ENCODE assay signal across 10 mouse cellular contexts in the genomic region with DNA sequence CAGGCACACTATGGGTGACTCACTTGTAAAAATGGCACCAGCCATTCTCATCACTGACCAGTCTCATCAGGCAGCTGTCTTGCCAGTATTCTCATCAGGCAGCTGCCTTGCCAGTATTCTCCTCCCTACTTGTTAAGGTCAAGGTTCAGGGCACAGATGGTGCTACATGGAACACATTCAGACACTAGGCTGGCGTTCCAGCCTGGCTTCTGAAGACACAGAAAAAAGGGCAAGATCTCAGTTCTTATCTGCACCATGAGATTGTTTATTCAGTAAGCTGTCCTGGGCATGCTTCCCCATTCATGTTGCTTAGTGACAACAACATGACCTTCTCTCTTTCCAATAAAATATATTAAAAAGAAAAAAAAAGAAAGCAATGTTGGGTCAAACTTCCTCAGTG.
DNase-seq lines count a peak whose midpoint lies in the region; ATAC-seq and TF ChIP-seq lines count a peak whose summit lies in the region.
"Had no signal": no experiment of that assay in that cellular context is flagged by ENCODE, and none has a peak within 500 bp of the region (broad histone marks: within the 10 kb centered on the region; RNA-seq: fewer than 3 reads in every experiment).

No protein-coding gene starts in this region.

- no peak overlapping the region for H3K9ac ChIP-seq in kidney, embryonic 16.5 days (replicated peaks; ENCODE audit: low read length)
- no peak overlapping the region for H3K9ac ChIP-seq in limb, embryonic 14.5 days (ENCODE audit: low read depth, low read length, severe bottlenecking)
- H3K9ac ChIP-seq in forebrain, embryonic 13.5 days = no peak overlapping the region
- H3K9ac ChIP-seq in forebrain, embryonic 15.5 days (replicated peaks) = no peak overlapping the region
- H3K9ac ChIP-seq: neural tube, embryonic 13.5 days had no signal

- TF ChIP-seq POLR2A in limb, embryonic 14.5 days (IDR thresholded peaks at IDR 0.05; ENCODE audit: borderline replicate concordance, extremely low read depth, insufficient read depth, insufficient read length) = no peak

- WGBS in kidney, embryonic 16.5 days = 32% methylated on average over 1 of the region's 1 CpGs
- WGBS in limb, embryonic 14.5 days = 54% methylated on average over 1 of the region's 1 CpGs
- 69% methylated on average over 1 of the region's 1 CpGs for WGBS in forebrain, embryonic 13.5 days
- WGBS in forebrain, embryonic 15.5 days = 59% methylated on average over 1 of the region's 1 CpGs

- H3K4me3 ChIP-seq in kidney, embryonic 16.5 days (ENCODE audit: low read length) = no peak overlapping the region
- H3K4me3 ChIP-seq in limb, embryonic 14.5 days (replicated peaks; ENCODE audit: low read length) = no peak overlapping the region
- H3K4me3 ChIP-seq in forebrain, embryonic 13.5 days = no peak overlapping the region
- H3K4me3 ChIP-seq in forebrain, embryonic 15.5 days = no peak overlapping the region
- H3K4me3 ChIP-seq: neural tube, embryonic 13.5 days had no signal

- H3K27me3 ChIP-seq in kidney, embryonic 16.5 days (ENCODE audit: insufficient read depth, low read length) = no peaks in the 10 kb centered on the region
- no peaks in the 10 kb centered on the region for H3K27me3 ChIP-seq in limb, embryonic 14.5 days (ENCODE audit: control insufficient read depth, insufficient read depth, low read length)
- no peaks in the 10 kb centered on the region for H3K27me3 ChIP-seq in forebrain, embryonic 13.5 days
- H3K27me3 ChIP-seq in forebrain, embryonic 15.5 days = no peaks in the 10 kb centered on the region
- H3K27me3 ChIP-seq: neural tube, embryonic 13.5 days had no signal

- H3K27ac ChIP-seq in kidney, embryonic 16.5 days (ENCODE audit: low read length) = no peak overlapping the region
- no peak overlapping the region for H3K27ac ChIP-seq in limb, embryonic 14.5 days (replicated peaks; ENCODE audit: low read depth, low read length)
- H3K27ac ChIP-seq in forebrain, embryonic 13.5 days = no peak overlapping the region
- no peak overlapping the region for H3K27ac ChIP-seq in forebrain, embryonic 15.5 days (replicated peaks)
- H3K27ac ChIP-seq: neural tube, embryonic 13.5 days had no signal

- ATAC-seq in kidney, embryonic 16.5 days (ENCODE audit: low FRiP score, low TSS enrichment) = no peak
- ATAC-seq in limb, embryonic 14.5 days (ENCODE audit: low FRiP score, low read depth) = peak; percentile 47; the same call in 1 of the 2 replicates
- ATAC-seq in forebrain, embryonic 13.5 days = no peak
- no peak for ATAC-seq in forebrain, embryonic 15.5 days (replicated peaks)

- DNase-seq in kidney, adult 9 months = peak; percentile 23
- DNase-seq in NIH3T3 (ENCODE audit: low read depth) = peak; percentile 9
- DNase-seq in embryo, embryonic 9.5 days (ENCODE audit: extremely low spot score) = peak; percentile 12
- DNase-seq in limb, embryonic 14.5 days (ENCODE audit: low spot score) = no peak
- no peak for DNase-seq in c-Kit-positive CD71-positive TER-119-positive erythroid progenitor cells, embryonic 14.5 days (ENCODE audit: low spot score)
- DNase-seq: cerebellum, postnatal 14 days had no signal

- no peaks in the 10 kb centered on the region for H3K9me3 ChIP-seq in kidney, embryonic 16.5 days (ENCODE audit: low read length)
- no peaks in the 10 kb centered on the region for H3K9me3 ChIP-seq in limb, embryonic 14.5 days (ENCODE audit: control insufficient read depth, low read length)
- H3K9me3 ChIP-seq in forebrain, embryonic 13.5 days (replicated peaks) = no peaks in the 10 kb centered on the region
- no peaks in the 10 kb centered on the region for H3K9me3 ChIP-seq in forebrain, embryonic 15.5 days
- H3K9me3 ChIP-seq: neural tube, embryonic 13.5 days had no signal

- no peaks in the 10 kb centered on the region for H3K36me3 ChIP-seq in kidney, embryonic 16.5 days (ENCODE audit: insufficient read depth, low read length)
- H3K36me3 ChIP-seq in limb, embryonic 14.5 days (ENCODE audit: control insufficient read depth, insufficient read depth, low read length) = no peaks in the 10 kb centered on the region
- H3K36me3 ChIP-seq in forebrain, embryonic 13.5 days (ENCODE audit: poor library complexity, severe bottlenecking) = no peaks in the 10 kb centered on the region
- H3K36me3 ChIP-seq in forebrain, embryonic 15.5 days = no peaks in the 10 kb centered on the region
- H3K36me3 ChIP-seq: neural tube, embryonic 13.5 days had no signal

- no peaks in the 10 kb centered on the region for H3K4me1 ChIP-seq in kidney, embryonic 16.5 days (ENCODE audit: insufficient read depth, low read length)
- H3K4me1 ChIP-seq in limb, embryonic 14.5 days (ENCODE audit: control insufficient read depth, insufficient read depth, low read length) = peaks cover 5% of the 10 kb centered on the region; the same call in 1 of the 2 replicates
- H3K4me1 ChIP-seq in forebrain, embryonic 13.5 days = no peaks in the 10 kb centered on the region
- no peaks in the 10 kb centered on the region for H3K4me1 ChIP-seq in forebrain, embryonic 15.5 days
- H3K4me1 ChIP-seq: neural tube, embryonic 13.5 days had no signal

- no peak overlapping the region for H3K4me2 ChIP-seq in kidney, embryonic 16.5 days (replicated peaks; ENCODE audit: low read depth, low read length)
- H3K4me2 ChIP-seq in limb, embryonic 14.5 days (replicated peaks; ENCODE audit: low read depth, low read length, severe bottlenecking) = no peak overlapping the region
- H3K4me2 ChIP-seq in forebrain, embryonic 13.5 days = no peak overlapping the region
- H3K4me2 ChIP-seq in forebrain, embryonic 15.5 days (replicated peaks) = no peak overlapping the region
- H3K4me2 ChIP-seq: neural tube, embryonic 13.5 days had no signal

Comparison
In these comparisons a context has a peak if more than half of its experiments do, and no peak if none do; other contexts are left out.
1. DNase-seq: peak in kidney, adult 9 months (single experiment), NIH3T3 (single experiment) and embryo, embryonic 9.5 days (single experiment); none in limb, embryonic 14.5 days (single experiment) and c-Kit-positive CD71-positive TER-119-positive erythroid progenitor cells, embryonic 14.5 days (single experiment).